In genomic region chr2:121711748-121712384, GRCm38 (mm10) we compare ENCODE assay signal across 10 mouse cellular contexts.
DNase-seq lines count a peak whose midpoint lies in the region; ATAC-seq and TF ChIP-seq lines count a peak whose summit lies in the region.
"Had no signal": no experiment of that assay in that cellular context is flagged by ENCODE, and none has a peak within 500 bp of the region (broad histone marks: within the 10 kb centered on the region; RNA-seq: fewer than 3 reads in every experiment).

No protein-coding gene starts in this region.

- ATAC-seq in forebrain, embryonic 12.5 days (ENCODE audit: low FRiP score) = peak; percentile 58; the same call in 1 of the 2 replicates
- ATAC-seq in lung, embryonic 14.5 days (ENCODE audit: insufficient read depth) = no peak
- no peak for ATAC-seq in embryonic facial prominence, embryonic 11.5 days (replicated peaks; ENCODE audit: insufficient number of reproducible peaks, low FRiP score, low TSS enrichment, low read depth)
- peak; percentile 32; the same call in 1 of the 2 replicates for ATAC-seq in neural tube, embryonic 15.5 days (ENCODE audit: low FRiP score)

- peaks cover 9% of the 10 kb centered on the region for H3K4me1 ChIP-seq in forebrain, embryonic 12.5 days
- H3K4me1 ChIP-seq in forebrain, embryonic 10.5 days = peaks cover 9% of the 10 kb centered on the region
- no peaks in the 10 kb centered on the region for H3K4me1 ChIP-seq in lung, embryonic 14.5 days (ENCODE audit: insufficient read depth)
- no peaks in the 10 kb centered on the region for H3K4me1 ChIP-seq in embryonic facial prominence, embryonic 11.5 days (ENCODE audit: control insufficient read depth, insufficient read depth, low read length)
- peaks cover 18% of the 10 kb centered on the region for H3K4me1 ChIP-seq in neural tube, embryonic 15.5 days

- H3K9me3 ChIP-seq in forebrain, embryonic 12.5 days = no peaks in the 10 kb centered on the region
- no peaks in the 10 kb centered on the region; the same call in 1 of the 2 replicates for H3K9me3 ChIP-seq in forebrain, embryonic 10.5 days
- H3K9me3 ChIP-seq in lung, embryonic 14.5 days (ENCODE audit: low read depth, low read length) = no peaks in the 10 kb centered on the region
- H3K9me3 ChIP-seq in embryonic facial prominence, embryonic 11.5 days (replicated peaks; ENCODE audit: control insufficient read depth, low read length) = no peaks in the 10 kb centered on the region
- no peaks in the 10 kb centered on the region for H3K9me3 ChIP-seq in neural tube, embryonic 15.5 days (replicated peaks)
- H3K9me3 ChIP-seq: lung, embryonic 15.5 days had no signal

- H3K4me2 ChIP-seq in forebrain, embryonic 12.5 days = no peak overlapping the region
- H3K4me2 ChIP-seq in lung, embryonic 14.5 days = 0 out of 2 replicates have a peak overlapping the region, but pooled peaks have one; percentile 18
- no peak overlapping the region for H3K4me2 ChIP-seq in embryonic facial prominence, embryonic 11.5 days (ENCODE audit: low read depth, low read length)
- H3K4me2 ChIP-seq in neural tube, embryonic 15.5 days = peak overlapping the region; percentile 15; the same call in 1 of the 2 replicates
- H3K4me2 ChIP-seq: lung, embryonic 15.5 days had no signal

- no peak overlapping the region for H3K4me3 ChIP-seq in forebrain, embryonic 12.5 days (replicated peaks)
- no peak overlapping the region for H3K4me3 ChIP-seq in forebrain, embryonic 10.5 days
- no peak overlapping the region for H3K4me3 ChIP-seq in lung, embryonic 14.5 days (ENCODE audit: low read depth, low read length)
- H3K4me3 ChIP-seq in embryonic facial prominence, embryonic 11.5 days (ENCODE audit: low read depth, low read length) = no peak overlapping the region
- H3K4me3 ChIP-seq in neural tube, embryonic 15.5 days (replicated peaks) = no peak overlapping the region
- H3K4me3 ChIP-seq: lung, embryonic 15.5 days had no signal

- no peaks in the 10 kb centered on the region for H3K36me3 ChIP-seq in forebrain, embryonic 12.5 days (replicated peaks)
- no peaks in the 10 kb centered on the region for H3K36me3 ChIP-seq in forebrain, embryonic 10.5 days (replicated peaks)
- no peaks in the 10 kb centered on the region for H3K36me3 ChIP-seq in lung, embryonic 14.5 days (ENCODE audit: insufficient read depth)
- H3K36me3 ChIP-seq in embryonic facial prominence, embryonic 11.5 days (replicated peaks; ENCODE audit: control insufficient read depth, insufficient read depth, low read depth, low read length) = no peaks in the 10 kb centered on the region
- H3K36me3 ChIP-seq in neural tube, embryonic 15.5 days = no peaks in the 10 kb centered on the region
- H3K36me3 ChIP-seq: lung, embryonic 15.5 days had no signal

- WGBS in forebrain, embryonic 12.5 days = 30% methylated on average over 9 of the region's 9 CpGs
- WGBS in forebrain, embryonic 10.5 days = 31% methylated on average over 9 of the region's 9 CpGs
- WGBS in lung, embryonic 14.5 days = 17% methylated on average over 9 of the region's 9 CpGs
- WGBS in embryonic facial prominence, embryonic 11.5 days = 24% methylated on average over 9 of the region's 9 CpGs
- 21% methylated on average over 9 of the region's 9 CpGs for WGBS in neural tube, embryonic 15.5 days

- DNase-seq in forebrain, embryonic 10.5 days (ENCODE audit: extremely low spot score, low spot score) = no peak
- peak; percentile 31 for DNase-seq in lung, embryonic 14.5 days
- no peak for DNase-seq in lung, postnatal 14 days
- DNase-seq in embryonic facial prominence, embryonic 11.5 days (ENCODE audit: low spot score) = peak; percentile 24
- DNase-seq in ovary, postnatal 36 days (ENCODE audit: low spot score) = no peak
- DNase-seq in Muller cell, postnatal 12 days (ENCODE audit: inconsistent ontology term) = no peak
- DNase-seq: heart, postnatal 36 days had no signal

- no peak overlapping the region for H3K27ac ChIP-seq in forebrain, embryonic 12.5 days
- H3K27ac ChIP-seq in forebrain, embryonic 10.5 days = no peak overlapping the region
- H3K27ac ChIP-seq in lung, embryonic 14.5 days (ENCODE audit: low read depth) = no peak overlapping the region
- H3K27ac ChIP-seq in embryonic facial prominence, embryonic 11.5 days (replicated peaks; ENCODE audit: low read depth, low read length) = no peak overlapping the region
- H3K27ac ChIP-seq in neural tube, embryonic 15.5 days (replicated peaks) = no peak overlapping the region
- H3K27ac ChIP-seq: lung, embryonic 15.5 days had no signal

- H3K9ac ChIP-seq in forebrain, embryonic 12.5 days = no peak overlapping the region
- H3K9ac ChIP-seq in lung, embryonic 14.5 days = no peak overlapping the region
- H3K9ac ChIP-seq in embryonic facial prominence, embryonic 11.5 days (replicated peaks; ENCODE audit: low read length) = no peak overlapping the region
- H3K9ac ChIP-seq in neural tube, embryonic 15.5 days (replicated peaks) = no peak overlapping the region
- H3K9ac ChIP-seq: lung, embryonic 15.5 days had no signal

- no peaks in the 10 kb centered on the region for H3K27me3 ChIP-seq in forebrain, embryonic 12.5 days
- no peaks in the 10 kb centered on the region for H3K27me3 ChIP-seq in forebrain, embryonic 10.5 days (ENCODE audit: poor library complexity, severe bottlenecking)
- no peaks in the 10 kb centered on the region for H3K27me3 ChIP-seq in lung, embryonic 14.5 days (ENCODE audit: insufficient read depth, low read length)
- H3K27me3 ChIP-seq in embryonic facial prominence, embryonic 11.5 days (ENCODE audit: control insufficient read depth, insufficient read depth, low read length) = no peaks in the 10 kb centered on the region
- H3K27me3 ChIP-seq in neural tube, embryonic 15.5 days (replicated peaks) = no peaks in the 10 kb centered on the region
- H3K27me3 ChIP-seq: lung, embryonic 15.5 days had no signal

- TF ChIP-seq CTCF in lung, embryonic 14.5 days (IDR thresholded peaks at IDR 0.05; ENCODE audit: low read depth) = no peak

Comparison
In these comparisons a context has a peak if more than half of its experiments do, and no peak if none do; other contexts are left out.
1. DNase-seq: peak in lung, embryonic 14.5 days (single experiment) and embryonic facial prominence, embryonic 11.5 days (single experiment); none in forebrain, embryonic 10.5 days (single experiment), lung, postnatal 14 days (single experiment), ovary, postnatal 36 days (single experiment) and Muller cell, postnatal 12 days (single experiment).
2. ATAC-seq: peak in forebrain, embryonic 12.5 days (single experiment) and neural tube, embryonic 15.5 days (single experiment); none in lung, embryonic 14.5 days (single experiment) and embryonic facial prominence, embryonic 11.5 days (single experiment).
3. H3K4me2 ChIP-seq: peak in lung, embryonic 14.5 days (single experiment) and neural tube, embryonic 15.5 days (single experiment); none in forebrain, embryonic 12.5 days (single experiment) and embryonic facial prominence, embryonic 11.5 days (single experiment).